Mouse (Mus musculus): ENCODE results near the gene Podn. TPM values are rescaled to one million over a fixed set of nuclear protein-coding genes. Genes with fewer than 3 reads are reported as not detected.

The Podn gene
- total RNA-seq, 2 experiments from 2014 or later, result 5.7 to 9.5 TPM

DNA sequence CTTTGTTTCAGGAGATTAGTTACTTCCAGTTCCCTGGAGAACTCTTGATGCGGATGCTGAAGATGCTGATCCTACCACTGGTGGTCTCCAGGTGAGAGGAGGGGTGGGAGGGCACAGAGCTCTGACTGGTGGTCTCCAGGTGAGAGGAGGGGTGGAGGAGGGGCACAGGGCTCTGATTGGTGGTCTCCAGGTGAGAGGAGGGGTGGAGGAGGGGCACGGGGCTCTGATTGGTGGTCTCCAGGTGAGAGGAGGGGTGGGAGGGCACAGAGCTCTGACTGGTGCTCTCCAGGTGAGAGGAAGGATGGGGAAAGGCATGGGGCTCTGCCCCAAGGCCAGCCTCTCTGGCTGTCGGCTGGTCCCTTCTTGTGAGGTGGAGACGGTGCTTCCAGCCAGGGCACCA is 118.7 kb downstream of the Podn start:
- intact Hi-C loops (cut with DNase I), result no loop called here

GRCm38 (mm10) chr4:107975004-107975403 is 121.2 kb downstream of the Podn start:
- no peak for DNase-seq
- intact Hi-C loops (cut with DNase I), result no loop called here

More for the DNA sequence above, 118.7 kb downstream of the Podn start:
- DNase-seq, result peak; percentile 47

GRCm38 (mm10) chr4:107974527-107974926 is 121.7 kb downstream of the Podn start:
- no peak for DNase-seq
- intact Hi-C loops (cut with DNase I), result no loop called here

GRCm38 (mm10) chr4:107971162-107971561 is 125.1 kb downstream of the Podn start:
- no peak for DNase-seq
- intact Hi-C loops (cut with DNase I), result no loop called here

GRCm38 (mm10) chr4:107969781-107970180 is 126.5 kb downstream of the Podn start:
- no peak for DNase-seq
- intact Hi-C loops (cut with DNase I), result no loop called here

DNA sequence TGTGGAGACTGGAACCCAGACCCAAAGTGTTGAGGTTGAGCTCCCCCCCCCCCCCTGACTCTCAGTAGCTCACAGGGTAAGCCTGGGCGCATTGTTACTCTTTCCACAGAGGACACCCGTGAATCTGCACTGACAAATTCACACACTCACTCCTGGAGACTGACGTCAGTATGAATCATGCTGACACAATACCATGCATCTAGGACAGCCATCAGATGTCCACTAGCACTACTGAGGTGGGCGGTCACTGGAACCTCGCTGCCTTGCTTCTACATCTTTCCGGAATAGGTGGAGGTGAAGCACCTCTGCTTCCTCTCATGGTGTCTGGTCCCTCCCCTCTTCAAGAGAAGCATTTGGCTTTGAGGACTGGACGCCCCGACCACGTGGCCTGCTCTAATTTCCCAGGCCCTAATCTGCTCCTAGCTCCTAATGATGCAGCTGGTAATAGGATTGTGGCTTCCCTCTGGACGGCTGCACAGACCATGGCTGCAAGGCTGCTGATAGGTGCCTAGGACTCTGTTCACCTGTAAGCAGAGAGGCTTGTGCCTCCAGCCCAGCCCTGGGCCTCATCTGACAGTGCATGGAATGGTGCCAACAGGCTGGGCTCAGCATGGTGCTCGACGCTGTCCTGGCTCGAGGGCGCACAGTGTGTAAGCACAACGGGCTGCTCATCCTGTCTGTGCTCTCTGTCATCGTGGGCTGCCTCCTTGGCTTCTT is 128.1 kb downstream of the Podn start, which contains the start of gene Slc1a7:
Gene Slc1a7 (plus strand): TSS at position 367 of the 717 bp plus-strand sequence.
- no peak for DNase-seq
- intact Hi-C loops (cut with DNase I), result no loop called here

GRCm38 (mm10) chr4:107966416-107967109 is 129.7 kb downstream of the Podn start:
- DNase-seq, result no peak
- intact Hi-C loops (cut with DNase I), result no loop called here

Small RNA genes lying within 50 kb of the gene (microRNA-seq; reads per million reads assigned to microRNA genes)
- gene Mir6397, result not detected

Other genes with a start within 250 kb of the Podn start
- gene Magoh, start 216.7 kb downstream of the Podn start, total RNA-seq (2021), result 10 to 100 TPM; 64.4 to 68.6 TPM
- 10 to 100 TPM; 53.0 to 57.5 TPM for gene 0610037L13Rik, start 206.6 kb downstream of the Podn start, total RNA-seq (2021)
- gene Cpt2, start 172.8 kb downstream of the Podn start, total RNA-seq (2021), result 1 to 10 TPM; 4.8 to 5.9 TPM
- gene Slc1a7, start 128.1 kb downstream of the Podn start, total RNA-seq (2021), result not detected
- gene Scp2, start 48.6 kb upstream of the Podn start, total RNA-seq (2021), result 10 to 100 TPM; 73.0 to 79.8 TPM
- gene Echdc2, start 69.0 kb upstream of the Podn start, total RNA-seq (2021), result 10 to 100 TPM; 10.8 to 15.0 TPM
- gene Zyg11a, start 121.6 kb upstream of the Podn start, total RNA-seq (2021), result under 1 TPM; 0.20 to 0.38 TPM
- 100 to 1,000 TPM; 150 to 152 TPM for gene Zyg11b, start 204.7 kb upstream of the Podn start, total RNA-seq (2021)
- 10 to 100 TPM; 31.2 to 40.7 TPM for gene Coa7, start 231.7 kb upstream of the Podn start, total RNA-seq (2021)

Measured in left cerebral cortex, postnatal 4 days (tissue).